Mouse (Mus musculus) brain, embryonic 14.5 days (tissue): ENCODE results near the gene Stra8.

Experiments
- CTCF ChIP-seq: fragments of 200-500 bp; IDR thresholded peaks from 2 replicates; pipeline ENCODE4 v1.5.1; 2012; ENCODE audit warnings: inconsistent platforms, mild to moderate bottlenecking, moderate library complexity, borderline replicate concordance; ENCODE audit not compliant: insufficient read depth, insufficient read length; ENCODE audit errors: extremely low read depth
- POLR2A ChIP-seq: fragments of 200-500 bp; IDR thresholded peaks from 2 replicates; pipeline ENCODE4 v1.6.1; 2012; ENCODE audit warnings: mild to moderate bottlenecking, inconsistent platforms, borderline replicate concordance; ENCODE audit not compliant: poor library complexity, insufficient read depth, insufficient read length, severe bottlenecking; ENCODE audit errors: extremely low read depth

GRCm38 (mm10) chr6:34884724-34885123, 35.2 kb upstream of the Stra8 start:
- TF ChIP-seq POLR2A (no peak), CTCF (no peak)
